Mouse (Mus musculus) liver, embryonic 15.5 days (tissue): ENCODE results near the gene Atp1a2. TPM values are rescaled to one million over a fixed set of nuclear protein-coding genes. Genes with fewer than 3 reads are reported as not detected.
"Not testable (repeated sequence)": the region's sequence is repeated elsewhere in the genome, so short reads cannot be mapped to it uniquely, and the experiment has no call there.

ENCODE experiments used
- ATAC-seq: fragments of 200-750 bp; cut with Nextera tagmentation; 2 replicates; pipeline ENCODE4 v1.8.0; 2017; ENCODE audit warnings: moderate number of reproducible peaks, mild to moderate bottlenecking, moderate library complexity; ENCODE audit not compliant: insufficient read depth
- H3K27ac ChIP-seq: fragments of 300-500 bp; sonication (generic); replicated peaks from 2 replicates; pipeline ENCODE4 v1.5.1; 2015; ENCODE audit warnings: mild to moderate bottlenecking, inconsistent platforms
- H3K27me3 ChIP-seq: fragments of 300-500 bp; sonication (generic); 2 replicates; pipeline ENCODE4 v1.6.1; 2015; ENCODE audit warnings: mild to moderate bottlenecking, inconsistent platforms
- H3K36me3 ChIP-seq: fragments of 300-500 bp; sonication (generic); replicated peaks from 2 replicates; pipeline ENCODE4 v1.6.1; 2015; ENCODE audit warnings: moderate library complexity, mild to moderate bottlenecking, inconsistent platforms
- H3K4me1 ChIP-seq: fragments of 300-500 bp; sonication (generic); replicated peaks from 2 replicates; pipeline ENCODE4 v1.6.1; 2015; ENCODE audit warnings: inconsistent platforms
- H3K4me2 ChIP-seq: fragments of 300-500 bp; sonication (generic); 2 replicates; pipeline ENCODE4 v1.6.1; 2015; ENCODE audit warnings: moderate library complexity, mild to moderate bottlenecking, inconsistent platforms
- H3K4me3 ChIP-seq: fragments of 300-500 bp; sonication (generic); replicated peaks from 2 replicates; pipeline ENCODE4 v1.5.1; 2015; ENCODE audit warnings: mild to moderate bottlenecking, inconsistent platforms
- H3K9ac ChIP-seq: fragments of 300-500 bp; sonication (generic); 2 replicates; pipeline ENCODE4 v1.6.1; 2015; ENCODE audit warnings: moderate library complexity, mild to moderate bottlenecking, inconsistent platforms
- H3K9me3 ChIP-seq: fragments of 300-500 bp; sonication (generic); replicated peaks from 2 replicates; pipeline ENCODE4 v1.6.1; 2016; ENCODE audit warnings: inconsistent platforms
- WGBS: fragments of 180-500 bp; shearing (Covaris S2); methylation state at CpG from one replicate; pipeline ENCODE4 v1.1.7; 2015; ENCODE audit warnings: mixed read lengths; ENCODE audit not compliant: insufficient replicate concordance; 5-methylcytosine and 5-hydroxymethylcytosine counted together
- polyA plus RNA-seq: library from polyadenylated mRNA; unstranded; fragments of >200 nt; fragmentation: Nextera tagmentation; extraction: Ambion mirVana; gene quantifications from 2 replicates; pipeline ENCODE4 v1.2.1, GENCODE M21; 2015

Atp1a2 gene
- polyA plus RNA-seq, 1 experiment from 2014 or later, result 0.39 TPM

DNA sequence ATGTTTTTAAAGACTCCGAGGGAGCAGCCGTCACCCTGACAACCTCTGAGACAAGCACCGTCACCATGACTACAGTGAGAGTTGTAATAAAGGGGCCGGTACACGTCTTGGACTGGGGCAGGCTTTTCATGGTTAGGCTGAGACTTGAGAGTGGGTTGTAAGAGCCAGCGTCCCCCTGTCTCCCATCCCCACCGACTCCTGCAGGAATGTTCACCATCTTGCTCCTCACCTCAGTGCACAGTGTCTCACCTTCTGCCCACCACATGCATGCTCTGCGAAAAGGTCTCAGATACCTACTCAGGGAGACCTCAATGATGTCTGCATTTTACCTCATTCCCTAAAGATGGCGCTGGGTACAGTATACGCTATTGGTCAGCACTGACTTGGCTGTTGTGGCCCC, 26.1 kb downstream of the Atp1a2 start:
- Histone ChIP-seq H3K36me3 (no peaks in the 10 kb centered on the region), H3K4me1 (no peaks in the 10 kb centered on the region), H3K27me3 (no peaks in the 10 kb centered on the region), H3K4me3 (no peak overlapping the region), H3K27ac (no peak overlapping the region), H3K9me3 (no peaks in the 10 kb centered on the region), H3K9ac (no peak overlapping the region), H3K4me2 (no peak overlapping the region)
- 74% methylated on average over 10 of the region's 10 CpGs for WGBS
- ATAC-seq, result no peak

DNA sequence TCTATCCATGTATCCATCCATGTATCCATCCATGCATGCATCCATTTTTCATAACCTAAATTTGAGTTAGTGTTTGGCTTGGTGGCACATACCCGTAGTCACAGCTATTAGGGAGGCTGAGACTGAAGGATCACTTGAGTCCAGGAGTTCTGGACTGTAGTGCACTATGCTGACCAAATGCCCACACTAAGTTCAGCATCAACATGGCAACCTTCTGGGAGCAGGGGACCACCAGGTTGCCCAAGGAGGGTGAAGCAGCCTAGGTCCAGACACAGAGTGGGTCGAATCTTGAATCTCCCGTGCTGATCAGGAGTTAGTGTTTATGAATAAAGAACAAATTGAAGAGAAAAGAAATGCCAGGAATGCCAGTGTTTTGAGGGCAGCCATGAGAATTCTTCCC, 26.7 kb downstream of the Atp1a2 start:
- Histone ChIP-seq H3K27ac (no peak overlapping the region), H3K36me3 (no peaks in the 10 kb centered on the region), H3K9me3 (no peaks in the 10 kb centered on the region), H3K4me2 (no peak overlapping the region), H3K4me1 (no peaks in the 10 kb centered on the region), H3K4me3 (no peak overlapping the region), H3K9ac (no peak overlapping the region), H3K27me3 (no peaks in the 10 kb centered on the region)
- 80% methylated on average over 3 of the region's 3 CpGs for WGBS
- no peak for ATAC-seq

DNA sequence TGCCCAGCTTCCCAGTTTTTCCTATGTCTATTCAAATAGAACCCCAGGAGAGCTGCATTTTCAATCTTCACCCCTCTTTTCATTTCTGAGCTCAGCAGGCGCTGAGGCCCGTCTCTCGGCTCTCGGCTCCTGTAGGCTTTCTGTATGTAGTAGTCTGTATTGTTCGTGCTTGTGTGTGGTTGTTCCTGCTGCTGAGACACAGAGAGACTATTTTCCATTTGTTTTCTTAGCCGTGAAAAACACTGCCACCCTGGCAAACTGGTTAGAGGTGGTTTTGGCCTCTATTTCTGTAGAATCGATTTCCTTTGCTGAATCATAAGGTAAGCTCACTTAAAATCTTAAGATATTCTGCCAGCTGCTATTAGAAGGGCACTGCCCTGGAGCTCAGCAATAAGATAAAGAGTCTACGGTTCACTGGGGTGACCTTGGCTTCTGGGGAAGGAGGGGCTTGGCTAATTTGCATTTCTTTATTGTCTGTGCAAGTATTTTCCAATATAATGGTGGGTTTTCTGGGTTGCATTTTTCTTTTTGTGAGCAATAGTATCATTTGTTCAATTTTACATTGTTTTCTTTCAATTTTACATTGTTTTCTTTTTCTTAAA, 36.3 kb downstream of the Atp1a2 start, which contains the start of gene Igsf8:
TSS of gene Igsf8 (plus strand) at position 165 of the 602 bp plus-strand sequence.
- H3K36me3 ChIP-seq, result no peaks in the 10 kb centered on the region
- no peak within 1 kb of the TSS for H3K9ac ChIP-seq
- no peak within 1 kb of the TSS for H3K4me3 ChIP-seq
- H3K9me3 ChIP-seq, result no peaks in the 10 kb centered on the region
- H3K27me3 ChIP-seq, result no peaks in the 10 kb centered on the region
- no peak within 1 kb of the TSS for H3K27ac ChIP-seq
- WGBS, result 57% methylated on average over 8 of the region's 8 CpGs
- no peak for ATAC-seq
- H3K4me1 ChIP-seq, result no peaks in the 10 kb centered on the region
- no peak within 1 kb of the TSS for H3K4me2 ChIP-seq

DNA sequence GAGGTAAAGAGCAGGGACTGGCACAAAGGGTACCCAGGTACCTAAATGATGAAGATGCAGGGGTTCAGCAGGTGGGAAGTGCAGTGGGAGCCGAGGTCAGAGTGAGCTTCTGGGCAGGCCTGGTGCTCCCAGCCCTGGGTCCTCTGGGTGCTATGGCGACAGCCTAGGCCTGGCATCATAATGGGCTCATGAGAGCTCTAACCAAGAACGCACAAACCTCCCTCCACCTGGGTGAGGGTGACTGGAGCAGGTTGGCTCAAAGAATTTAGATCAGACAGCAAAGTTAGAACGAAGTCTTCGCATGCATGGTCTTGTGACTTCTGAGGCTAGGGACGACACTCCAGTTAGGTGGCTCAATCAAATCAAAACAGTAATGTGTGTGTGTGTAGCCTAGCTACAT, 39.5 kb downstream of the Atp1a2 start, which contains the start of gene Atp1a4:
TSS of gene Atp1a4 (minus strand) at position 101 of the 400 bp plus-strand sequence.
- ATAC-seq, result no peak
- H3K9ac ChIP-seq, result no peak within 1 kb of the TSS
- H3K4me3 ChIP-seq, result no peak within 1 kb of the TSS
- no peak within 1 kb of the TSS for H3K4me2 ChIP-seq
- H3K36me3 ChIP-seq, result no peaks in the 10 kb centered on the region
- H3K4me1 ChIP-seq, result no peaks in the 10 kb centered on the region
- H3K9me3 ChIP-seq, result no peaks in the 10 kb centered on the region
- no peaks in the 10 kb centered on the region for H3K27me3 ChIP-seq
- no peak within 1 kb of the TSS for H3K27ac ChIP-seq
- 72% methylated on average over 6 of the region's 6 CpGs for WGBS

DNA sequence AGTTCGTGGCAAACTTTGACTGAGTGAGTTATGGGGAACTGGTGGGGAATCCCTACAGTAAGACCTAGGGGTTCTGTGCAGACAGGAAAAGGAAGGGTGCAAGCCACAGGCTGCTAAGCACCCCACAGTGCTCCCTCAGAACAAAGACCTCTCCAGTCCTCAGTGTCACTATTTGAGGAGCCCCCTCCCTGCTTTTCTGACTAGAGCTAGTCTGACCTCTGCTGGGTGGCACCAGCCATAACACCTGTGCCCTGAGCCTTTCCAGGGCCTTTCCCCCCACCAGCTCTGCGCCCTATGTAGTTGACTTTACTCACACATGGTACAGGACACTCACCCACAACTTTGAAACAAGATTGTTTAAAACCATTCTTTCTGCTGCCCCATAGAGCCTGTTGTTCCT, 50.2 kb downstream of the Atp1a2 start:
- no peaks in the 10 kb centered on the region for H3K4me1 ChIP-seq
- H3K27me3 ChIP-seq, result peaks cover 32% of the 10 kb centered on the region
- WGBS, result 36% methylated on average over 2 of the region's 2 CpGs
- no peak overlapping the region for H3K27ac ChIP-seq
- H3K4me2 ChIP-seq, result no peak overlapping the region
- no peaks in the 10 kb centered on the region for H3K9me3 ChIP-seq
- H3K4me3 ChIP-seq, result no peak overlapping the region
- no peaks in the 10 kb centered on the region for H3K36me3 ChIP-seq
- no peak overlapping the region for H3K9ac ChIP-seq
- ATAC-seq, result no peak

DNA sequence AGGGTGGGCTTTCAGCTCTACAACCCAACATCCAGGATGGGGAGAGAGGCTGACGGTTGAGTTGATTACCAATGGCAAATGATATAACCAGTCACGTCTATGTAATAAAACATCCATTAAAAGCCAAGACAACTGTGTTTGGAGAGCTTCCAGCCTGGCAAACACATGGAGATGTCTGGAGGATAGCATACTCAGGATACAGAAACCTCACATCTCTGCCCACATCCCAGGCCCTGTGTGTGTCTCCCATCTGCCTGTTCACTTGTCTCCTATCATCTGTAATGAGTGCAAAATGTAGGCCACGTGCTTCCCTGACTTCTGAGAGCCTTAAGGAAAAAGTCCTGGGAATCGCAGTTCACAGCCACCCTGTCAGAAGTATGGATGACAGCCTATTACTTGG, 50.6 kb downstream of the Atp1a2 start:
- peaks cover 34% of the 10 kb centered on the region for H3K27me3 ChIP-seq
- H3K36me3 ChIP-seq, result no peaks in the 10 kb centered on the region
- no peaks in the 10 kb centered on the region for H3K4me1 ChIP-seq
- H3K9ac ChIP-seq, result no peak overlapping the region
- H3K4me2 ChIP-seq, result no peak overlapping the region
- H3K27ac ChIP-seq, result no peak overlapping the region
- no peak overlapping the region for H3K4me3 ChIP-seq
- ATAC-seq, result no peak
- WGBS, result 55% methylated on average over 4 of the region's 4 CpGs
- no peaks in the 10 kb centered on the region for H3K9me3 ChIP-seq

DNA sequence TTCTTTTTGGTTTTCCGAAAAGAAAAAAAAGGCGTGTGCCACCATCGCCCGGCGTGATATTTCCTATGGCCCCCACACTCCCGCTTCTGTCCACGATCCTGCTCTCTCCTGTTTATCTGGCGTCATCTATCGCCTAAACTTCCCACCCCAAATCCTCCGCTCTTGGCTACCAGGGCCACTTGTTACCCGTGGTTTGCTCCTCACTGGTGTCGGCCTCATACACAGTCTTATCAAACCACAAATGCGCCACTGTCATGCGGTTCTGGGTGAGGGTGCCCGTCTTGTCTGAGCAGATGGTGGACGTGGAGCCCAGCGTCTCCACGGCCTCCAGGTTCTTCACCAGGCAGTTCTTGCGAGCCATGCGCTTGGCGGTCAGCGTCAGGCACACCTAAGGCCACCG, 53.2 kb downstream of the Atp1a2 start:
- H3K9ac ChIP-seq, ATAC-seq, H3K36me3 ChIP-seq, H3K4me1 ChIP-seq, H3K9me3 ChIP-seq, H3K27ac ChIP-seq, H3K4me3 ChIP-seq: not testable (repeated sequence)
- 33% methylated on average over 23 of the region's 23 CpGs for WGBS
- Histone ChIP-seq H3K4me2 (peak overlapping the region; percentile 10; the same call in 1 of the 2 replicates), H3K27me3 (peaks cover 35% of the 10 kb centered on the region)

DNA sequence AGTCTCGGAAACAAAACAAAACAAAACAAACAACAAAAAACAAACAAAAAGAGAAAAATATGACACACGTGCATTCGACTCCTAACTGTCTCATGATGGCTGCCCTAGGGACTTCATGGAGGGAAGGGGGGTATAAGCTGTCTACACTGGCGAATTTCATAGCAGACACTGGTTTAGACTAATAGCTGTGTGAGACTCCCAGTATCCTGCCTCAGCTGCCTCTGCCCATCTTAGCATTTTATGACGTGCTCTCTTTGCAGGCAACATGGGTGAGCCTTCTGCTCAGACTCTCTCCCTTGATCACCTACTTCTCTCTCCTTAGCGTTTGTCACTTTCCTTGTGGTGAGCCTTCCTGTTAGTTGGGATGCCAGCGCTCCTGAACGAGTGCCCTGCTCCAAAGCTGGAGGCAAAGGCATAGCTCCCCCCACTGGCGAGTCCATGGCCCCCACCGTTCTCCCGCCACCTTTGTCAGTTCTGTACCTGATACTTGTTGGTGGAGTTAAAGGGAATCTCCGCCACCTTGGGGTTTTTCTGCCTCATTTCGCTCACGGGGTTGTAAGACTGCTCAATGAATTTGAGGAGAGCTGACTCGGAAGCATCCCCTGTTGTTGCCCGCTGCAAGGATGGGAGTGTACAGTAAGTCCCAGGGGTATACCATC, 54.2 kb downstream of the Atp1a2 start:
- ATAC-seq, result no peak
- WGBS, result 25% methylated on average over 16 of the region's 16 CpGs
- H3K9ac ChIP-seq, result no peak overlapping the region
- no peak overlapping the region for H3K4me3 ChIP-seq
- H3K27me3 ChIP-seq, result peaks cover 35% of the 10 kb centered on the region
- no peaks in the 10 kb centered on the region for H3K9me3 ChIP-seq
- no peaks in the 10 kb centered on the region for H3K36me3 ChIP-seq
- no peaks in the 10 kb centered on the region for H3K4me1 ChIP-seq
- H3K27ac ChIP-seq, result no peak overlapping the region
- H3K4me2 ChIP-seq, result no peak overlapping the region

DNA sequence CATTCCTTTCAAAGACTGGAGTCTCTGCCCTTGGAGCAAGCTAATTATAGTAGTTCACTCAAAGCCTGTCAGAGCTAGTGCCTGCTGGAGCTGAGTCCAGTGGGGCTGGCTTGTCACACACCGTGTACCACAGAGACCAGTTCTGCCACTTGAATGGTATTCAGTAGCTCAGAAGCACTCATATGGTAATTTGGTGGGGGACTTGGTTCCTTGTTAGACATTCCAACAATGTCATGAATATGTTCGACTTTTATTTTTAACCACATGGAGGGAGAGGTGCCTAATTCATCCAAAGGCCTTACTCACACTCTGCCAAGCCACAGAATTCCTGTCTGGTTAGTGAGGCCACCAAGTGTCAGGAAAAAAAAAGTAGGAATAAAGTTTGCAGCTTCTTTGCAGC, 55.5 kb downstream of the Atp1a2 start:
- H3K4me3 ChIP-seq, result no peak overlapping the region
- ATAC-seq, result no peak
- WGBS, result 39% methylated on average over 2 of the region's 2 CpGs
- H3K36me3 ChIP-seq, result no peaks in the 10 kb centered on the region
- H3K4me1 ChIP-seq, result no peaks in the 10 kb centered on the region
- H3K4me2 ChIP-seq, result no peak overlapping the region
- H3K9ac ChIP-seq, result no peak overlapping the region
- no peaks in the 10 kb centered on the region for H3K9me3 ChIP-seq
- no peak overlapping the region for H3K27ac ChIP-seq
- peaks cover 35% of the 10 kb centered on the region for H3K27me3 ChIP-seq

DNA sequence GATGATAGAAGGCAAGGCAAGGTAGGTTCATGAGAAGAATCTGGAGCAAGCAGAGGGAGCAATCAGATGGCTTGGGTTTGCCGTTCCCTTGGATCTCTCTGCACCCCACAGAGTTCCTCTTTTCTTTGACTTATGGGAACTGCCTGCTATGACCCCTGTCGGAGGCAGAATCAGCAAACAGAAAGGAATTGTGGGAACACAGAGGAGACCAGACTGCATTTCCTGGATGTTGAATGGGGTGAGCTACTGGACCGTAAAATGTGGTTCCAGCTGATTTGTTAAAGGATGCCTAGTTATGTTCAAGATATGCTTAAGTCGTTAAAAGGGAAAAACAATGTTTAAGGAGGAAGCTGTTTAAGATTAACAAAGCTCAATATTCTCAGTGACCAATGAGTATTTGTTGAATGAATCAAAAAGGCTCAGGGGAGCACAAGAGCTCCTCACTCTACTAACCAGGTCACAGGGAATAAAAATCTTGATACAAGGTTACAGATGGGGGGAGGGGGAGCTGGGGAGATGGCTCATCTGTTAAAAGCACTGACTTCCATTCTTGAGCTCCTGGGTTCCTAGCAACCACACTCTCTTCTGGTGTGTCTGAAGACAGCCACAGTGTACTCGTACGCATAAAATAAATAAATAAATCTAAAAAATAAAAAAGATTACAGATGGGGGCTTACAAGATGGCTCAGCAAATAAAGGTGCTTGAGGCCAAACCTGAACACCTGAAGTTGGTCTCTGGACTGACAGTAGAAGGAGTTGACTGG, 56.7 kb downstream of the Atp1a2 start:
- H3K4me2 ChIP-seq, result no peak overlapping the region
- H3K9ac ChIP-seq, result no peak overlapping the region
- H3K27me3 ChIP-seq, result peaks cover 32% of the 10 kb centered on the region
- no peak overlapping the region for H3K27ac ChIP-seq
- H3K4me1 ChIP-seq, result no peaks in the 10 kb centered on the region
- 28% methylated on average over 6 of the region's 6 CpGs for WGBS
- no peaks in the 10 kb centered on the region for H3K36me3 ChIP-seq
- no peaks in the 10 kb centered on the region for H3K9me3 ChIP-seq
- no peak for ATAC-seq
- H3K4me3 ChIP-seq, result no peak overlapping the region

DNA sequence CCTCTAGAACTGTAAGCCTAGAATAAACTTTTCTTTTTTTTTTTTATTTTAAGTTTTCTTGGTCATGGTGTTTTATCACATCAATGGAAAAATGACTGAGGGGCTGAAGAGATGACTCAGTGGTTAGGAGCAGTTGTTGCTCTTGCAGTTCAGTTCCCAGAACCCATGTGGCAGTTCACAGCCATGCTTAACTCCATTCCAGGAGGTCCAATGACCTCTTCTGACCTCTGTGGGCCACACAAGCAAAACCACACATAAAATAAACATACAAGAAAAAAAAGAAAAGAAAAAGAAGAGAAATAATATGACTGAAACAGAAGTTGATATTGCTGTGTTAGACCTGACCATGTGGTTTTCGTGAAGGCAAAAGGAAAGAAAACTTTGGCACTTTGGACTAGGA, 68.6 kb downstream of the Atp1a2 start:
- WGBS, result 70% methylated on average over 1 of the region's 1 CpGs
- no peak overlapping the region for H3K9ac ChIP-seq
- H3K27ac ChIP-seq, result no peak overlapping the region
- H3K4me1 ChIP-seq, result no peaks in the 10 kb centered on the region
- ATAC-seq, result no peak
- H3K4me3 ChIP-seq, result no peak overlapping the region
- no peaks in the 10 kb centered on the region for H3K27me3 ChIP-seq
- H3K4me2 ChIP-seq, result no peak overlapping the region
- H3K36me3 ChIP-seq, result no peaks in the 10 kb centered on the region
- no peaks in the 10 kb centered on the region for H3K9me3 ChIP-seq
